Mouse (Mus musculus) ovary, postnatal 10 days (tissue): ENCODE measurements around the gene Rragd.

Experiments
- DNase-seq: peaks from one replicate; pipeline ENCODE4 v3.0.0; 2022; ENCODE audit warnings: low spot score

Gene Rragd

GRCm38 (mm10) chr4:33049601-33050000 lies 66.8 kb downstream of the Rragd start:
- no peak for DNase-seq

GRCm38 (mm10) chr4:33052055-33052454 lies 69.2 kb downstream of the Rragd start:
- no peak for DNase-seq

GRCm38 (mm10) chr4:33052650-33053049 lies 69.8 kb downstream of the Rragd start:
- DNase-seq: no peak

GRCm38 (mm10) chr4:33054426-33054825 lies 71.6 kb downstream of the Rragd start:
- no peak for DNase-seq

GRCm38 (mm10) chr4:33056317-33056716 lies 73.5 kb downstream of the Rragd start:
- DNase-seq: no peak

DNA sequence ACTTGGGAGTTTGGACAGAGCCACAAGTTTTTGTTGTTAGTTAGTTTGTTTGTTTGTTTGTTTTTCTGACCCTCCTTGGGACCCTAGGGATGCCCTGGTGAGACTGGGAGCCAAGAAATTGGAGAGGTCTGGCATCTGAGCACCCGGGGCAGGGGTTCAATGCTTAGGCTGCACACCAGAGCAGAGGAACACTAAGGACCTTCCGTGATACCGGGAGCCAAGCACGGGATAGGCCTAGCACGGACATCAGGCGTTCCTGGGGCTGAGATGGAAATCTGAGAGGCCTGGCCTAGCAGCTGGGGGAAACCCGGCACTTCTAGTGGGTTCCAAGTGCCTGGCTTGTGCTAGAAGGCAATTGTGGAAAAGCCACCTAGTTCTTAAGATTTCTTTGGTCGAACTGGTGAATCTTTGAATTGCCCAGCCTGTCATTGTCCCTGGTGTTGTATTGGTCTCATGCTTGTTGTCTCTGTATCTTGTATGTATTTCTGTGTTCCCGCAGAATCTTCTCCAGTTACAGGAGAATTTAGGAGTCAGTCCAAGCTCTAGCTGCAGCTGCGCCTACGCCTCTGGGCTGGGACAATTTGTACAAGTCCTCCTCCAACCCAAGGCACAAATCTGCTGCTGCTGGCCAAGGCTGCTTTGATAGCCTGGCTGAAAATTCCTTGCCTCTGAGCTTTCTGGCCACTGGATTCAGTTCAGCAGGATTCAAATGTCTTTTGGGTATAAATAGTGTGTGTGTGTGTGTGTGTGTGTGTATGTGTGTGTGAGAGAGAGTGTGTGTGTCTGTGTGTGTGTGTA lies 75.3 kb downstream of the Rragd start:
- no peak for DNase-seq

GRCm38 (mm10) chr4:33061158-33061557 lies 78.3 kb downstream of the Rragd start:
- no peak for DNase-seq

GRCm38 (mm10) chr4:33062981-33063380 lies 80.1 kb downstream of the Rragd start, which contains the start of gene Gabrr2:
Gene Gabrr2 (plus strand): TSS chr4:33062999.
- DNase-seq: no peak

DNA sequence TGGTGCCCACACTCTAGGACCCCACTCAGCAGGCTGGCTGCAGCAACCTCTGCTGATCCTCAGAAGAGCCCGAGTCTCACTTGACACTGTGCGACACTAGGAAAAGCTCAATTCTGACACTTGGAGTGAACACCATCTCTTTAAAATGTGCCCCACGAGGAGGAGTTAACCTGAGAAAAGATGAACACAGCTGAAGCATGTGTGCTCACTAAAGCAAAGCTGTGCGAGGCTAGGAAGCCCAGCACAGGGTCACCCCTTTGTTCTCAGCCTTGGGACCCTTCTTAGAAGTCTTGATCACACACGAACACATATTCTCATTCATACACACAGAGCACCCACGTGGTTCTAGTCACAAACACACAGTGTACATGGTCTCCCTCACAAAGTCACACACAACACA lies 82.1 kb downstream of the Rragd start:
- no peak for DNase-seq

DNA sequence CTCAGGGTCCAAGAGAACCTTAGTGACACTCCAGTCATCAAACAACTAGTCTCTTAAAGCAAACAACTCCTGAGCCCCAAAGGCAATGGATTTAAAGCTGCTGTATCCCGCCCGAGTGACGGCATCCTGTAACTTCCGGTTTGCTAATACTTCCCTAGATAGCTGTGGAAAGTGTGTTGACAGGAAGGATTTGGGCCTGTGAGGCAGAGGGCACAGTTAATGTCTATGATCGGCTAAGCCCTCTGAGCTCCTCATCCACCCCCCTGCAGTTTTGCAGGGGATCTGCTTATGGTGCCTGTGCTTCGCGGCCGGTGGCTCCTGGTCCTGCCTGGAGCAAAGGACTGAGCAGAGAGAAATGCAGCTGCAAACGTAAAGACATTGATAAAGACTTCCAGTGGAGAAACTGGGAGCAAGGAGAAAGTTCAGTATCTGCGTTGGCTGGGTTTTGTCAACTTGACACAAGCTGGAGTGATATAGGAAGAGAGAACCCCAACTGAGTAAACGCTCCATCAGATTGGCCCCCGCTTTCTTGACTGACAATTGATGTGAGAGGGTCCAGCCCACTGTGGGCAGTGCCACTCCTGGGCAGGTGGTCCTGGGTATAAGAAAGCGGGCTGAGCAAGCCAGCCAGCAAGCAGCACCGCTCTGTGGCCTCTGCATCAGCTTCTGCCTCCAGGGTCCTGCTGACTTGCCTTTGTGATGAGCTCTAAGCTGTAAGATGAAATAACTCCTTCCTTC lies 83.6 kb downstream of the Rragd start:
- no peak for DNase-seq

- no peak for DNase-seq
Observed at GRCm38 (mm10) chr4:33067331-33067730, 84.5 kb downstream of the Rragd start.

DNA sequence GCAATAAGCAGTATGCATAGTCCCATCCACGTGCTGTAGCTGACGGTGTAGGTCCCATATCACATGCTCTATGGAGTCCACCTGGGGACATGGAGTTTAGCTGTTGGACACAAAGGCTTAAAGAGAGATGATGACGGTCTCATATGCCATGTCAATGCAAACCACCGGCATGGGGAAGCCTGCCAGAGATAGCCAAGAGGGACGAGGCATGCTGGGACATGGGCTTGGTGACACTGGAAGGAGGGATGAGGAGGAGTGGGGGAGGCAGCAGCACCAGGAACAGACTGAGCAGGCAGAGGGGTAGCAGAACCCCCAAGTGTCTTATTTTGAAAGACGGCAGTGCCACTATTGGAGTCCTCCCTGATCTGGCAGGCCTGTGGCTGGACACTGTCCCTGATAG lies 85.0 kb downstream of the Rragd start:
- DNase-seq: no peak

GRCm38 (mm10) chr4:33068894-33069293 lies 86.1 kb downstream of the Rragd start:
- DNase-seq: no peak

DNA sequence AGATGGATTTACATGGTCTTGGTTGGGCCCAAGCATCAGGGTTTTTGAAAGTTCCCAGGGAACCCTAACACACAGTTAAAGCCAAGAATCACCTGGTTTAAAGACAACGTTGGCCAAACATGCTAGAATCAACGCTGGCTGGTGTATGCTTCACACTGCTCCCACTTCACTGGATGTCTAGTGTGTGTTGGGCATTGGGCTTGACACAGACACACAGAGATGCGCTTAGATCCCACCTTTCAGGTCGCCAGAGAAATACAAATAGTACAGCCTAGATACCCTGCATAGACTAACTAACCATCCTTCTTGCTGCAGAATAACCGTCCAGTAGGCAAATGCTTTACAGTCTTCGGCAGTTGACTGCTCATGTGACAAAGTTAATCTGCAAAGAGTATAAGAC lies 87.5 kb downstream of the Rragd start:
- DNase-seq: no peak

DNA sequence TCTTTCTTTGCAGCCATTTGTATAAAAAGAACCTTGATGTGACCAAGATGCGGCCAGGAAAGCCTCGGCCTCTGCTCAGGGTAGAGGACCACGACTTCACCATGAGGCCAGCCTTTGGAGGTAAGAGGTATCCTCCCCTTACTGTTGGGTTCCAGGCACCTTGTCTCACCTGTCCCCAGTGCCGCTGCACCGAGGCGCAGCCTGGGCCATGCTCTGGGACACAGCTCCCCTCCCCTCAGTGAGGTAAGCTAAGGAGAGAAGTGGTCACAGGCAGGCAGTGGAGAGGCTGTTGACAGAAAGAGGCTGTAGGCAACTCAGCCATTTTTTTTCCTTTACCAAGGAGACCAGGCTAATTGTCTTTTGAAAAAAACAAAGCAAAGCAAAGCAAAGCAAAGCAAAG lies 88.5 kb downstream of the Rragd start:
- no peak for DNase-seq
